Mouse (Mus musculus) cortical plate, adult 2 months (tissue): ENCODE data around the gene Cacna1g.

Experiments
- CTCF ChIP-seq: fragments of 200-500 bp; IDR thresholded peaks from 2 replicates; pipeline ENCODE4 v1.5.1; 2011; ENCODE audit warnings: mild to moderate bottlenecking, control low read depth, low read length; ENCODE audit not compliant: insufficient read depth; ENCODE audit errors: extremely low read depth
- POLR2A ChIP-seq: fragments of 200-500 bp; IDR thresholded peaks from 2 replicates; pipeline ENCODE4 v1.6.1; 2011; ENCODE audit warnings: mild to moderate bottlenecking, low read length, control low read depth; ENCODE audit not compliant: insufficient read depth; ENCODE audit errors: extremely low read depth

DNA sequence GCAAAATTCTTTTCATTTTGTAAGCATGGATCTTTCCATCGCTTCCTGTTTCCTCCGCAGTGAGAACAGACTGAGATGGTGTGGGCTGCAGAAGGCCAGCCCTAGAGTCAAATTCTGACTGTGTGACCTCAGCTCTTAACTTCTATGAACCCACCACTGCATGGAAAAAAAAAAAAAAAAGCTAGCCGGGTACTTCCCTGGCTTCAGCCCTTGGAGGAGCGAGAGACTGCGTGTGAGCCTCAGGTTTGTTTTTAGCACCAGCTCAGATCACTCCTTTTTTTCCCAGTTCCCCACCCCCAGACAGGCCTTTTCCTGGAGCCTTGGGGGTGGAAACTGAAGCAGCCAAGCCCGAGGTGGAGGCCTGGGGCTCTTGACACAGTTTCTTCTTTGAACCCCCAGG lies 68.7 kb downstream of the Cacna1g start:
- TF ChIP-seq CTCF: no peak
- TF ChIP-seq POLR2A: no peak
